Mouse (Mus musculus) heart, postnatal 4 days (tissue): Measurements from ENCODE around the gene Rps6kl1. TPM values are rescaled to one million over a fixed set of nuclear protein-coding genes. Genes with fewer than 3 reads are reported as not detected.
"Not testable (repeated sequence)": the region's sequence is repeated elsewhere in the genome, so short reads cannot be mapped to it uniquely, and the experiment has no call there.

Experiments used
- DNase-seq: peaks from one replicate; pipeline ENCODE4 v3.0.0; 2021
- total RNA-seq, 2 experiments: library from RNA; stranded (reverse); gene quantifications; 2 replicates each; pipeline ENCODE4 v1.2.3; 2021

Gene Rps6kl1
- total RNA-seq, 2 experiments from 2014 or later, result 2.3 to 3.0 TPM

DNA sequence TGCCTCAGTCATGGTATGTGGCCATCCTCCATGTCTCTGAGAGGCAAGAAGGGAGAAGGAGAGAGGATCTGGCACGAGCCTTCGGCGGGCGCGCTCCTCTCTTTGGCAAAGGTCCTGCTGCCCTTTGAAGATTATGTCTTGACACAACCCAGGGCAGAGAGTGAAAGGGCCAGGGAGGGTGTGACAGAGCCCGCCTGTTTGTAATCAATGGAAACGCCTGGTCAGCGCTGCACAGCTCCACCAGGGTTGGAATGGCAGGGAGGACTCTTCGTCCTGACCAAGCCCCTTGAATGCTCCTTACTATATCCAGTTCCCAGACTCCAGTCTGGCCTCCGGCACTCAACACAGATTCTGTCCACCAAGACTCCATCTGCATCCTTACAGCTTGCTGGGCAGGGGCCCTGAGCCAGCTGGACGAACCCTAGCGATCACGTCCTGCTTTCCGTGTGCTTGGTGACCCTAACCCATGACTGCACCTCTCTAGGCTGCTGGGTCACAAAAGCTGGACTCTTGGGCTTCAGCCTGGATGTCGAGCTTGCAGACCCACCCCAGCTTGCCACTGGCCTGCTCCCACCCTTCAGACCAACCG is 24.1 kb upstream of the Rps6kl1 start:
- no peak for DNase-seq

GRCm38 (mm10) chr12:85174016-85174415 is 23.0 kb upstream of the Rps6kl1 start:
- no peak for DNase-seq

GRCm38 (mm10) chr12:85170948-85171307 is 19.9 kb upstream of the Rps6kl1 start:
- DNase-seq, result no peak

- DNase-seq, result no peak
Observed at GRCm38 (mm10) chr12:85170284-85170947, 19.4 kb upstream of the Rps6kl1 start.

- DNase-seq, result no peak
Observed at GRCm38 (mm10) chr12:85169877-85170276, 18.8 kb upstream of the Rps6kl1 start.

GRCm38 (mm10) chr12:85169117-85169858 is 18.2 kb upstream of the Rps6kl1 start:
- peak; percentile 93 for DNase-seq

GRCm38 (mm10) chr12:85166631-85167030 is 15.6 kb upstream of the Rps6kl1 start:
- DNase-seq, result no peak

DNA sequence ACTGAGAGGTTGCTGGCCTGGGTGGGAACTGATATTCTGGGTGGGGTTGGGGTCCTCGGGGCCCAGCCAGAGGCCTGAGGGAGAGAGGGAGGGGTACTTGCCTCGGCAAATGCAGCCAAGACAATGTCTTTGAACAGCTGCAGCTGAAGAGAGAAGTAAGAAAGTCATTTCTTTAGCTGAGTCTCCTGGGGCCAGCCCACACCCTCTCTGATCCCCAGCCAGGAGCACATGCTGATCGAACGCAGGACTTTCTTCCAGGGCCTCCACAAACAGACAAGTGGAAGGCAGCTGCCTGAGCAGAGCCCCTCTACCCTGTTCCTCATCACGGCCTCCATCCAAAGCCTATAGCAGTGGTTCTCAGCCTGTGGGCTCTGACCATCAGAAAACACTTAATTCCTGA is 13.9 kb upstream of the Rps6kl1 start:
- DNase-seq, result no peak

DNA sequence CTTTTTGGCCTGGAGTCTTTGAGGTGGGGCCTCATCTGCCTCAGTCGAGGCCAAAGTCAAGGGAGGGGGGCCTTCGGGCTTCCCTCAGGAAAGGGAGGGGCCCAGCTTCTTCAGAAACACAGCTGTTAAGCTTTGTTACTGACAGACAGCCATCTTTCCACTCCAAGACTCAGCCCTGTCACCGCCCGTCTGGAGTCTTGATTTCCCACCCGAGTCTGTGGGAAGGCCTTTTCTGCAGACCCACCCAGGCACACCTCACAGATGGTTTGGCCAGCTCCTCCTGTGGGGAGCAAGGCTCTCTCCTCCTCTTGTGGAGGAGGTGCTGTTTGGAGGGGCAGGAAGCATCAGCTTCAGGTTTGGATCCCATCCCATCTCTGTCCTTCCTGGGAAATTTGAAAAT is 8.5 kb upstream of the Rps6kl1 start:
- DNase-seq, result no peak

GRCm38 (mm10) chr12:85158801-85159200 is 7.7 kb upstream of the Rps6kl1 start:
- no peak for DNase-seq

GRCm38 (mm10) chr12:85157797-85158460 is 6.9 kb upstream of the Rps6kl1 start:
- no peak for DNase-seq

- DNase-seq, result no peak
Observed at GRCm38 (mm10) chr12:85156324-85156723, 5.3 kb upstream of the Rps6kl1 start.

GRCm38 (mm10) chr12:85153011-85153410 is 1.9 kb upstream of the Rps6kl1 start:
- DNase-seq, result no peak

GRCm38 (mm10) chr12:85150321-85151001 is 603 bp downstream of the Rps6kl1 start:
- no peak for DNase-seq

- no peak for DNase-seq
Observed at GRCm38 (mm10) chr12:85146881-85147280, 4.2 kb downstream of the Rps6kl1 start.

DNA sequence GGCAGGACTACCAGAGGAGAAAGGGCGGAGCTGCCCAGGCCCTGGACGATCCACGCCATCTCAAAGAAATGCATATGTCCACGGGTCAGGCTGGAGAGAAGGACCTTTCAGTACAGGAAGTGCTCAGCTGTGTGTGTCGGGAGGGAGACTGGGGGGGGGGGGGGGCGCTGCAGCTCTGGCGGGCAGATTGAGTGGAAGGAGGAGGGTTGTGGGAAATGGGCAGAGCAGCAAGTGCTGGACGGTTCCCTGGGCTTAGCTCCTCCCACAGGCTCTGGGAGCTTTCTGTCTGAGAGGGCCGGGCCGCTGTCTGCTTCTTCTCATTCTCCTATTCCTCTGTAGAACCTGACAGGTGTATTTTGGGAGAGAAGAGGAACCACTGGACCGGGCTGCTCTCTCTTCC is 4.7 kb downstream of the Rps6kl1 start:
- DNase-seq, result no peak

GRCm38 (mm10) chr12:85145630-85146029 is 5.4 kb downstream of the Rps6kl1 start:
- DNase-seq, result peak; percentile 72

GRCm38 (mm10) chr12:85144821-85145220 is 6.2 kb downstream of the Rps6kl1 start:
- no peak for DNase-seq

DNA sequence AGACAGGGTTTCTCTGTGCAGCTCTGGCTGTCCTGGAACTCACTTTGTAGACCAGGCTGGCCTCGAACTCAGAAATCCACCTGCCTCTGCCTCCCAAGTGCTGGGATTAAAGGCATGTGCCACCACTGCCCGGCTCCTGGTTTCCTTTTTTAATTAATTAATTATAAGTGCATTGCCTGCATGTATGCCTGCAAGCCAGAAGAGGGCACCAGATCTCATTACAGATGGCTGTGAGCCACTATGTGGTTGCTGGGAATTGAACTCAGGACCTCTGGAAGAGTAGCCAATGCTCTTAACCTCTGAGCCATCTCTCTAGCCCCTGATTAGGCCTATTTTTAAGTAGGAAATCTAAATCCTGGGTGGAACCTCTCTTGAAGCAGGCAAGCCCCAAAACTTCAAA is 6.8 kb downstream of the Rps6kl1 start:
- DNase-seq, result not testable (repeated sequence)

GRCm38 (mm10) chr12:85142803-85143202 is 8.3 kb downstream of the Rps6kl1 start:
- DNase-seq, result peak; percentile 93

GRCm38 (mm10) chr12:85141096-85141495 is 10.0 kb downstream of the Rps6kl1 start:
- no peak for DNase-seq

- no peak for DNase-seq
Observed at GRCm38 (mm10) chr12:85140036-85140701, 10.9 kb downstream of the Rps6kl1 start.
